Mouse (Mus musculus): ENCODE data around the gene Fmo5. TPM values are rescaled to one million over a fixed set of nuclear protein-coding genes. Genes with fewer than 3 reads are reported as not detected.

The Fmo5 gene
- polyA plus RNA-seq (2012; rRNA removed; ENCODE audit: low replicate concordance), result 5.6 and 12.1 TPM in 2 replicates

DNA sequence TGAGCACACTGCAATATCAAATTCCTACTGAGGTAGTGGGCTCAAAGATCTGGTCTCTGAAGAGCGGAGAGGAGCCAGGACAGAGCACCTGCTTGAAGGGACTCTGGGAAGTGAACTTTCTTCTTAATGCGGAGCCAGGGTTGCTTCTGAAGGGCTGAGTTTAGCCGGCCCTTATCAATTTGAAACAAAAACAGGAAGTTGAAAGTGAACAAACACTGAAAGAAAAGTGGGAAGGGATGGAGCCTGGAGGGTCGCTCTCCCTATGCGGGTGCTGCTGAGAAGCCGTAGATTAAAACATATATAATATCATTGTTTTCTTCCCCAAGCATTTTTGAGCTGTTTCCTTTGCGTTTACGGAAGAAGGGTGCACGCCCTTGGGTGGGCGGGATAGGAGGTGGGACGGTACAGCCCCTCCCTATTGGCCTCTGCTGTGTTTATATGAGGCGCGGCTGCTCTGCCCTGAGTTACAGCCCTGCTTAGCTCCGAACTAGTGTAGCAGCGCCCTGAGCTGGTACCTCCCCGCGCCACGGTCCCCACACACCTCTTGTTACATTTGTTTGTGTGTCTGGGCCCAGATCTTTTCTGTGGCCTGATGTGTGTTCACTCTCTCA, at the start of gene Fmo5:
Gene Fmo5 (plus strand): TSS at position 414 of the 611 bp plus-strand sequence.

DNA sequence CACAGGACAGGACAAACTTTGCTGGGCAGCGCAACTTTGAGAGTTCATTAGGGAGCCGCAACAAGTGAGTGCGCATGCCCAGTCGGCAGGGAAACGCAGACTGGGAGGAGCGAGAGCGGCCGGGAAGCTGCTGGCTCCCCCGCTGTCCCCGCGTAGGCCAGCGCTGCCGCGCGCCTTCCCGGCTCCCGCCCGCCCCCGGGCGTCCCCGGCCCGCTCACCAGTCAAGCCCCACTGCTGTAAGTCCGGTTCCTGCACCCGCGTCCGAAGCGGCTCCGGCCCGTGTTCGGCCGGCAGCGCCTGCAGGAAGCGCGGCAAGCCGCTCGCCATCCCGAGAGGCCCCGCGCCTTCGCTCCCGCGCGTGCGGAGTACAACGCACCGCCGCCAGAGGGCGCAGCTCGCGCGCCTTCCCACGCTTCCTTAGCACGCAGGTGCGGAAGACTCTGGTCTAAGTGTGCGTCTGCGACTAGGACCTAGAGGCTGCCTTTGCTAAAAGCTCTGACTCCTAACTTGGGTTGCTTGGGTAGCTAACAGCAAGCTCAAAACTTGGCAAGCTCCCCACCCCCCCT, 18.7 kb upstream of the Fmo5 start, which contains the start of gene Chd1l:
Gene Chd1l (minus strand): TSS at position 359 of the 566 bp plus-strand sequence.

DNA sequence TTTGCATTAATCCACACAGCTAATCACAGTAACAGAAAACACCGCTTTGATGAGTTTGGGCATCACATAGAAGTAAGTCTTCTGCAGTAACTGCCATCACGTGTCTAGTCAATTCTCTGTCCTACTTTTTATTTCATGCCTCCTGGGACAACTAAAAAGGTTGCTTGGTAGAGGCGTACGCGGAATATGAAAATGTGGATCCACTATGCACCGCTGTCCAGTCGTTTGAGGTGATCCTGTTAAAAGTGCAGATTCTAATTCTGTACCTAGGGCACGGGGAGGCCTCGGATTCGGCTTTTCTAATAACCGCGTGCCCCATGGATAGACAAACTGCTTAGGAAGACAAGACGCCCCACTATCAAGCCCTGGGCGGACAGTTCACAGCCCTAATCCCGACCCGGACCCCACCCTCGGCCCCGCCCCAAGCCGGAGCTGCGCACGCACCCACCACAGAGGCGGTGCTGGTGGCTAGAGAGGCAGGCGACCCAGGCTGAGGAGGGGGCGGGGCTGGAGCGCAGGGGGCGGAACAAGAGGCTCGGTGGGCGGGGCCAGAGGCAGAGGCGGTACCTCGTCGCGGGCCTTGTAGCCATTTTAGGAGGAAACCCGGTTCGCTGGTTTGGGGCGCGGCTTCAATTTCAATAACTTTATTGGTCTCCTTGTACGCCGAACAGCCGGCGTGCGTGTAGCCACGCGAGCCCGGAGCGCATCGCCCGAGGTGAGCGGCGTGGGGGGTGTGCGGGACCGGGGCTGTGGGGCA, 29.2 kb downstream of the Fmo5 start, which contains the start of gene Prkab2:
Gene Prkab2 (plus strand): TSS at position 539 of the 757 bp plus-strand sequence.

DNA sequence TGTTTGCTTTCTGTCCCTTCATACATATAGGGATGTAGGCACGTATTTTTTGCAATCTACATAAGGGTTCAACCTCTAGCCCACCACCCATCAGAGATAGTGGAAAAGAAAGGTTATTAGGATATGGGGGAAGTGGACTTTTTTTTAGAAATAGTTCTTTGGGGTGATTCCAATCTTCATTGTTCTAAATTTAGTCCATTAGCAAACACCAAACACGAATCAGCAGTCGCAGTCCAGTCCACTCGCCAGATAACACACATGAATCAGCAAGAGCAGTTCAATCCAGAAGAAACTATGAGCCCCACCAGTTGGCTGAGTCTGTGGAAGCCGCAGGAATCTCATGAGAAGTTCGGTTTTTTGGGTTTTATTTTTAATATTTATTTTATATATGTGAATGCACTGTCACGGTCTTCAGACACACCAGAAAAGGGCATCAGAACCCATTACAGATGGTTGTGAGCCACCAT, 46.1 kb downstream of the Fmo5 start, which contains the start of gene Gm17651:
Gene Gm17651 (minus strand): TSS at position 51 of the 467 bp plus-strand sequence.

Other genes starting within 250 kb of the Fmo5 start
- not detected in 2 replicates for gene Olfr1402, start 206.8 kb upstream of the Fmo5 start, polyA plus RNA-seq (2012; rRNA removed; ENCODE audit: low replicate concordance)
- 3.3 and 5.0 TPM in 2 replicates for gene Chd1l, start 18.6 kb upstream of the Fmo5 start, polyA plus RNA-seq (2012; rRNA removed; ENCODE audit: low replicate concordance)
- gene Prkab2, start 29.4 kb downstream of the Fmo5 start, polyA plus RNA-seq (2012; rRNA removed; ENCODE audit: low replicate concordance), result 4.4 and 34.8 TPM in 2 replicates
- not detected in 2 replicates for gene Gm17651, start 45.9 kb downstream of the Fmo5 start, polyA plus RNA-seq (2012; rRNA removed; ENCODE audit: low replicate concordance)

Data from mammary gland, adult 2 months (tissue).